Mouse (Mus musculus): ENCODE measurements around the gene 1700086D15Rik. TPM values are rescaled to one million over a fixed set of nuclear protein-coding genes. Genes with fewer than 3 reads are reported as not detected.

The 1700086D15Rik gene
- polyA plus RNA-seq, 1 experiment from 2014 or later: not detected

GRCm38 (mm10) chr11:65170121-65170750 lies 10.5 kb upstream of the 1700086D15Rik start:
- H3K4me2 ChIP-seq (replicated peaks; ENCODE audit: low read depth, low read length): no peak overlapping the region
- no peaks in the 10 kb centered on the region for H3K4me1 ChIP-seq (ENCODE audit: insufficient read depth, low read length)
- no peak overlapping the region for H3K4me3 ChIP-seq (ENCODE audit: low read length)
- H3K27ac ChIP-seq (ENCODE audit: low read length): peak overlapping the region; percentile 38; the same call in 1 of the 2 replicates
- H3K27me3 ChIP-seq (ENCODE audit: insufficient read depth, low read length): no peaks in the 10 kb centered on the region
- no peaks in the 10 kb centered on the region for H3K36me3 ChIP-seq (ENCODE audit: insufficient read depth, low read length)
- H3K9ac ChIP-seq (replicated peaks; ENCODE audit: low read length): no peak overlapping the region
- peak; percentile 51; the same call in 1 of the 2 replicates for ATAC-seq (ENCODE audit: low FRiP score, low TSS enrichment)
- no peaks in the 10 kb centered on the region for H3K9me3 ChIP-seq (ENCODE audit: low read length)
- 80% methylated on average over 4 of the region's 4 CpGs for WGBS

- peak; percentile 95 for ATAC-seq (ENCODE audit: low FRiP score, low TSS enrichment)
- Histone ChIP-seq H3K27ac (ENCODE audit: low read length) (no peak within 1 kb of the TSS), H3K27me3 (ENCODE audit: insufficient read depth, low read length) (no peaks in the 10 kb centered on the region), H3K4me1 (ENCODE audit: insufficient read depth, low read length) (peaks cover 7% of the 10 kb centered on the region; the same call in 1 of the 2 replicates), H3K9me3 (ENCODE audit: low read length) (no peaks in the 10 kb centered on the region), H3K9ac (replicated peaks; ENCODE audit: low read length) (peak within 1 kb of the TSS; percentile 83), H3K4me3 (ENCODE audit: low read length) (peak within 1 kb of the TSS; percentile 89), H3K36me3 (ENCODE audit: insufficient read depth, low read length) (no peaks in the 10 kb centered on the region), H3K4me2 (replicated peaks; ENCODE audit: low read depth, low read length) (peak within 1 kb of the TSS; percentile 89)
- WGBS: under 1% methylated on average over 26 of the region's 27 CpGs
Observed at GRCm38 (mm10) chr11:65162767-65163120, 3.1 kb upstream of the 1700086D15Rik start, which contains the start of gene Arhgap44. Gene Arhgap44 (minus strand): TSS chr11:65162961.

DNA sequence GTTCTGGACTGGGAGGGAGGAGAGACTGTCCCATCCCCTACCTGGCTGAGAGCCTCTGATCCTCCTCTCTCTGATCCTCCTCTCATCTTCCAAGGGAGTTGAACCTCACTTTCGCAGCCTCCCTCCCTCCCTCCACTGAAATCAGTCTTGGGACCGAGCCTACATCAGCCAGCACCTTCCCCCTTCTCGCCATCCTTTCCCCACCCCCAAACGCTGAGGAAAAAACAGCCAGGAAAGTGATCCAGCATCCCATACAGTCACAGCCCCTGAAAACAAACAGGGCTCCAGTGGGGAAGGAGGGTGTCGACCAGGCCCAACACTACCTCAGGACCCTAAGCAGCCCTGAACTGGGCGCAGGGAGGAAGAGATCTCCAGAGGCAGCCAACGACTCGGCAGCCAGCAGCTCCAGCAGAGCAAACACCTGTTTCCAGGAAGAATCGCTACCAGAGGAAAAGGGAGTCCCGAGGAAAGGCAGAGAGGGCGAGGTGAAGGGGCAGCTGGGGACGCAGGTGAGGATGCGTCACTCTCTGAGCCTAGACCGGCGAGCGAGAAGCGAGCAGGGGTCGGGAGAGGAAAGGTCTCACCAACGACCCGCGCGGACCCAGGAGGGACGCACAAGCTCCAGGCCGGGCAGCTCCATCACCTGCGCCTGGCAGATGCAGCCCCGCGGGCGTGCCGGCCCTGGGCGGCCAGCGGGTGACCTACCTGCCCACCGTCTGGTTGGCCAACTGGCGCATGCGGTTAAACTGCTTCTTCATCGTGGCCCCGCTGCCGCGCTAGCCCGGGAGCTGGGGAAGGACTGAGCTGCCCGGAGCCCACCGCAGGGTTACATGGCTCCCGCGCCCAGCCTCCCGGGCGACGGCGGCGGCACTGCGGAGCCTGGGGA lies 2.4 kb upstream of the 1700086D15Rik start:
- WGBS: under 1% methylated on average over 49 of the region's 49 CpGs
- no peak overlapping the region for H3K27ac ChIP-seq (ENCODE audit: low read length)

GRCm38 (mm10) chr11:65160991-65161880 lies 1.5 kb upstream of the 1700086D15Rik start:
- Histone ChIP-seq H3K4me1 (ENCODE audit: insufficient read depth, low read length) (peaks cover 7% of the 10 kb centered on the region; the same call in 1 of the 2 replicates), H3K36me3 (ENCODE audit: insufficient read depth, low read length) (no peaks in the 10 kb centered on the region), H3K27ac (ENCODE audit: low read length) (no peak overlapping the region), H3K27me3 (ENCODE audit: insufficient read depth, low read length) (no peaks in the 10 kb centered on the region), H3K9ac (replicated peaks; ENCODE audit: low read length) (peak overlapping the region; percentile 83; the same call in 1 of the 2 replicates), H3K9me3 (ENCODE audit: low read length) (no peaks in the 10 kb centered on the region), H3K4me3 (ENCODE audit: low read length) (peak overlapping the region; percentile 89), H3K4me2 (replicated peaks; ENCODE audit: low read depth, low read length) (peak overlapping the region; percentile 89)
- no peak for ATAC-seq (ENCODE audit: low FRiP score, low TSS enrichment)
- WGBS: 60% methylated on average over 7 of the region's 7 CpGs

More for the DNA sequence above, 2.4 kb upstream of the 1700086D15Rik start:
- Histone ChIP-seq H3K9me3 (ENCODE audit: low read length) (no peaks in the 10 kb centered on the region), H3K4me2 (replicated peaks; ENCODE audit: low read depth, low read length) (peak overlapping the region; percentile 89), H3K4me3 (ENCODE audit: low read length) (peak overlapping the region; percentile 89), H3K27me3 (ENCODE audit: insufficient read depth, low read length) (no peaks in the 10 kb centered on the region), H3K4me1 (ENCODE audit: insufficient read depth, low read length) (peaks cover 7% of the 10 kb centered on the region; the same call in 1 of the 2 replicates), H3K9ac (replicated peaks; ENCODE audit: low read length) (peak overlapping the region; percentile 83), H3K36me3 (ENCODE audit: insufficient read depth, low read length) (no peaks in the 10 kb centered on the region)
- peak; percentile 73 for ATAC-seq (ENCODE audit: low FRiP score, low TSS enrichment)

GRCm38 (mm10) chr11:65158658-65158990 lies 1.1 kb downstream of the 1700086D15Rik start:
- Histone ChIP-seq H3K27me3 (ENCODE audit: insufficient read depth, low read length) (no peaks in the 10 kb centered on the region), H3K4me2 (replicated peaks; ENCODE audit: low read depth, low read length) (no peak overlapping the region), H3K27ac (ENCODE audit: low read length) (no peak overlapping the region), H3K9me3 (ENCODE audit: low read length) (no peaks in the 10 kb centered on the region), H3K4me1 (ENCODE audit: insufficient read depth, low read length) (peaks cover 7% of the 10 kb centered on the region; the same call in 1 of the 2 replicates), H3K4me3 (ENCODE audit: low read length) (no peak overlapping the region), H3K9ac (replicated peaks; ENCODE audit: low read length) (no peak overlapping the region), H3K36me3 (ENCODE audit: insufficient read depth, low read length) (no peaks in the 10 kb centered on the region)
- WGBS: 94% methylated on average over 5 of the region's 5 CpGs
- no peak for ATAC-seq (ENCODE audit: low FRiP score, low TSS enrichment)

GRCm38 (mm10) chr11:65157966-65158657 lies 1.6 kb downstream of the 1700086D15Rik start:
- Histone ChIP-seq H3K9me3 (ENCODE audit: low read length) (no peaks in the 10 kb centered on the region), H3K36me3 (ENCODE audit: insufficient read depth, low read length) (no peaks in the 10 kb centered on the region), H3K27ac (ENCODE audit: low read length) (no peak overlapping the region), H3K4me1 (ENCODE audit: insufficient read depth, low read length) (peaks cover 7% of the 10 kb centered on the region; the same call in 1 of the 2 replicates), H3K4me3 (ENCODE audit: low read length) (no peak overlapping the region), H3K27me3 (ENCODE audit: insufficient read depth, low read length) (no peaks in the 10 kb centered on the region), H3K9ac (replicated peaks; ENCODE audit: low read length) (no peak overlapping the region), H3K4me2 (replicated peaks; ENCODE audit: low read depth, low read length) (no peak overlapping the region)
- no peak for ATAC-seq (ENCODE audit: low FRiP score, low TSS enrichment)
- WGBS: 91% methylated on average over 20 of the region's 20 CpGs

- no peak overlapping the region for H3K27ac ChIP-seq (ENCODE audit: low read length)
- peaks cover 5% of the 10 kb centered on the region for H3K4me1 ChIP-seq (ENCODE audit: insufficient read depth, low read length)
- no peak overlapping the region for H3K4me3 ChIP-seq (ENCODE audit: low read length)
- no peaks in the 10 kb centered on the region for H3K9me3 ChIP-seq (ENCODE audit: low read length)
- ATAC-seq (ENCODE audit: low FRiP score, low TSS enrichment): no peak
- no peaks in the 10 kb centered on the region for H3K27me3 ChIP-seq (ENCODE audit: insufficient read depth, low read length)
- 79% methylated on average over 5 of the region's 5 CpGs for WGBS
- no peak overlapping the region for H3K9ac ChIP-seq (replicated peaks; ENCODE audit: low read length)
- H3K4me2 ChIP-seq (replicated peaks; ENCODE audit: low read depth, low read length): no peak overlapping the region
- H3K36me3 ChIP-seq (ENCODE audit: insufficient read depth, low read length): no peaks in the 10 kb centered on the region
Observed at GRCm38 (mm10) chr11:65153006-65153405, 6.7 kb downstream of the 1700086D15Rik start.

DNA sequence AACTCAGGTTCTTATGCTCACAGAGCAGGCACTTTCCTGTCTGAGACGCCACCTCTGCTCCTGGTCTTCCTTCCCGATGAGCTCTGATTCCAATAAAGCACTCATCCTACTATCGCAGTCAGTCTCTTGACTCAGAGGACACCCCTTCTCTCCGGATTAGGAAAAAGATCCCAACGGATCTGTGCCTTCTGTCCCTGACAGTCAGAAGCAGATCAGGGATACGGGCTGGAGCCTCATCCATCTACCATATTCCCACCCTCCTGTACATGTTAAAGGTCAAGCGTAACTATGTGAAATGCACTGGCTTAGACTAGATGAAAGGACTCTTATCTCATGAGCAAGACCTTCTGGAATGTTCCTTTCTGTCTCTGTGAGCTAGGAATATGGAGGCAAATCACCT lies 11.2 kb downstream of the 1700086D15Rik start:
- no peak for ATAC-seq (ENCODE audit: low FRiP score, low TSS enrichment)
- H3K4me3 ChIP-seq (ENCODE audit: low read length): no peak overlapping the region
- WGBS: 85% methylated on average over 7 of the region's 7 CpGs

More for the DNA sequence above, 11.2 kb downstream of the 1700086D15Rik start:
- H3K9ac ChIP-seq (replicated peaks; ENCODE audit: low read length): no peak overlapping the region
- no peak overlapping the region for H3K27ac ChIP-seq (ENCODE audit: low read length)
- H3K9me3 ChIP-seq (ENCODE audit: low read length): no peaks in the 10 kb centered on the region
- no peaks in the 10 kb centered on the region for H3K36me3 ChIP-seq (ENCODE audit: insufficient read depth, low read length)
- no peaks in the 10 kb centered on the region for H3K27me3 ChIP-seq (ENCODE audit: insufficient read depth, low read length)
- peaks cover 5% of the 10 kb centered on the region for H3K4me1 ChIP-seq (ENCODE audit: insufficient read depth, low read length)
- no peak overlapping the region for H3K4me2 ChIP-seq (replicated peaks; ENCODE audit: low read depth, low read length)
